Mouse (Mus musculus) layer of hippocampus, adult 9-11 months (tissue): ENCODE measurements around the gene Pdxdc1.
"Not testable (repeated sequence)": the region's sequence is repeated elsewhere in the genome, so short reads cannot be mapped to it uniquely, and the experiment has no call there.

Experiments used
- DNase-seq: peaks from one replicate; pipeline ENCODE4 v3.0.0; 2022

The Pdxdc1 gene

GRCm38 (mm10) chr16:13812152-13812551 lies 90.8 kb downstream of the Pdxdc1 start:
- no peak for DNase-seq

DNA sequence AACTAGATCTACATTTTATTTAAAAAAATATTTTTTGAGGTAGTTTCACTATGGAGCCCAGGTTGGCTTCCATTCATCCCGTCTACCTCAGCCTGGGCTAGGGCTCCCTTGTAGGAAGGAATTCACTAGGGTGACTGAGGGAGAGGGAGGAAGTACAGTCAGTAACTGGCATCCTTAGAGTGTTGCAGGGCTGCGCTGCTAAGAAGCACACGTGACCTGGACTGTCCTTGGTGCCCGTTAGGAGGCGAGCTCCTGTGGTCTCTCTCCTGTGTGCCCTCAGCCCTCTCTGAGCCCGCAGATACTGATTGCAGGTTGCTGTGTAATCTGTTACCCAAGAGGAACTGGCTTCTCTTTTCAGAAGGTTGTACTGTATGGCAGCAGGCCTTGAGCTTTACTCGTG lies 94.5 kb downstream of the Pdxdc1 start:
- DNase-seq, result no peak

GRCm38 (mm10) chr16:13807616-13808015 lies 95.3 kb downstream of the Pdxdc1 start:
- no peak for DNase-seq

DNA sequence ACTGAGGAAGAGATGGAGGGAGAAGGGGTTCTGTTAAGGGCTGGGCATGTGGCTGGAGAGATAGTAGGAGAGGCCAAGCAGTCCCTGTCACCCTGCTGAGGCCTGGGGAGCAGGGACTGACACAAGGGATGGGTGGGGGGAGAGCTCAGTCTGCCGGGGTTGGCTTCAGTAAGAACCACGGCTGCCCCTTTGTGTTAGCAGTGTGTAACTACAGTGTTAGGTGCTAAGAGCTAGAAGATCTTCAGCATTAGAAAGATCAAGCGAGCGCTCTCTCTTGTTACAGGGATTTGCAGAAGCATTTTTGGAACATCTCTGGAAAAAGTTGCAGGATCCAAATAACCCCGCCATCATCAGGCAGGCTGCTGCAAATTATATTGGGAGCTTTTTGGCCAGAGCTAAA lies 98.3 kb downstream of the Pdxdc1 start:
- no peak for DNase-seq

DNA sequence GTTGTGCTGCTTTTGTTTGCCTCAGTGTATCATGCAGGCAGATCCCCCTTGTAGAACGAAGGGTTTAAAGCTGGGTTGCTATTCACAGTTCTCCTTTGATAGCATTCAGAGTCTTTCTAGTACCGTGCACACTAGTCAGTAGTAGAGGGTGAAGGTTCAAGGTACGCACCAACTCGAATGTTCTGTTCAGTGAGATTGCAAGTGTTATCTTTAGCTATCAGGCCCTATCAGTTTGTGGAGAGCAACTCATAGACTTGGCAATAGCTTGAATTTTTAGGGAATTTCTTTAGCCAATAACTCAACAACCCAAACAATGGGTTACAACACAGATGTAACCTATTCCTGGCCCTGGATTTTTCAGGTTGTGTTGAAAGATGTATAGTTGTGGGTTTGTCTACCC lies 101.7 kb downstream of the Pdxdc1 start:
- no peak for DNase-seq

GRCm38 (mm10) chr16:13796746-13797175 lies 106.2 kb downstream of the Pdxdc1 start:
- DNase-seq, result no peak

- not testable (repeated sequence) for DNase-seq
These were observed 109.5 kb downstream of the Pdxdc1 start for GRCm38 (mm10) chr16:13793441-13793840.

GRCm38 (mm10) chr16:13785932-13786331 lies 117.0 kb downstream of the Pdxdc1 start:
- DNase-seq, result no peak
